Mouse (Mus musculus) liver, adult 2 months (tissue): ENCODE data around the gene Map1s. TPM values are rescaled to one million over a fixed set of nuclear protein-coding genes. Genes with fewer than 3 reads are reported as not detected.
"Not testable (repeated sequence)": the region's sequence is repeated elsewhere in the genome, so short reads cannot be mapped to it uniquely, and the experiment has no call there.

Experiments
- DNase-seq: peaks from one replicate; pipeline ENCODE4 v3.0.0-alpha.2; 2011; ENCODE audit warnings: low read depth, low spot score; ENCODE audit errors: extremely low read depth
- H3K27ac ChIP-seq: fragments of 200-500 bp; replicated peaks from 2 replicates; pipeline ENCODE4 v1.5.1; 2012; ENCODE audit warnings: low read depth, mild to moderate bottlenecking, control low read depth, inconsistent platforms, low read length; ENCODE audit not compliant: insufficient read depth
- H3K27me3 ChIP-seq: fragments of 200-500 bp; 2 replicates; pipeline ENCODE4 v1.6.1; 2012; ENCODE audit warnings: mild to moderate bottlenecking, moderate library complexity, low read length, inconsistent platforms; ENCODE audit not compliant: control insufficient read depth, insufficient read depth
- H3K36me3 ChIP-seq: fragments of 200-500 bp; 2 replicates; pipeline ENCODE4 v1.6.1; 2012; ENCODE audit warnings: low read length, inconsistent platforms; ENCODE audit not compliant: control insufficient read depth, insufficient read depth
- H3K4me1 ChIP-seq: fragments of 200-500 bp; 2 replicates; pipeline ENCODE4 v1.6.1; 2011; ENCODE audit warnings: low read length; ENCODE audit not compliant: control insufficient read depth, insufficient read depth
- H3K4me3 ChIP-seq: fragments of 200-500 bp; 2 replicates; pipeline ENCODE4 v1.5.1; 2011; ENCODE audit warnings: low read depth, mild to moderate bottlenecking, control low read depth, low read length, moderate library complexity; ENCODE audit not compliant: insufficient read depth
- H3K79me2 ChIP-seq: fragments of 200-500 bp; 2 replicates; pipeline ENCODE4 v1.6.1; 2012; ENCODE audit warnings: inconsistent platforms, mild to moderate bottlenecking, low read length, moderate library complexity; ENCODE audit not compliant: control insufficient read depth, insufficient read depth
- H3K9ac ChIP-seq: fragments of 200-500 bp; 2 replicates; pipeline ENCODE4 v1.6.1; 2012; ENCODE audit warnings: low read depth, mild to moderate bottlenecking, control low read depth, inconsistent platforms, low read length
- CTCF ChIP-seq: fragments of 200-500 bp; IDR thresholded peaks from 2 replicates; pipeline ENCODE4 v1.5.1; 2011; ENCODE audit warnings: low read depth, low read length, control low read depth
- POLR2A ChIP-seq: fragments of 200-500 bp; IDR thresholded peaks from 2 replicates; pipeline ENCODE4 v1.6.1; 2011; ENCODE audit warnings: low read length, control low read depth; ENCODE audit not compliant: insufficient read depth; ENCODE audit errors: extremely low read depth
- WGBS: fragments of 180-500 bp; shearing (Covaris S2); methylation state at CpG from one replicate; pipeline ENCODE4 v1.1.7; 2018; 5-methylcytosine and 5-hydroxymethylcytosine counted together
- polyA plus RNA-seq: library from polyadenylated mRNA; depleted of rRNA; stranded (reverse); fragments of >200 nt; gene quantifications from 2 replicates; pipeline ENCODE4 v1.2.3, GENCODE M21; 2012
- total RNA-seq: library from RNA; depleted of rRNA; stranded (reverse); fragments of >200 nt; gene quantifications from 2 replicates; pipeline ENCODE4 v1.2.3, GENCODE M21; 2014

Gene Map1s
- total and polyA plus RNA-seq, 2 experiments: 1.8 to 8.7 TPM

DNA sequence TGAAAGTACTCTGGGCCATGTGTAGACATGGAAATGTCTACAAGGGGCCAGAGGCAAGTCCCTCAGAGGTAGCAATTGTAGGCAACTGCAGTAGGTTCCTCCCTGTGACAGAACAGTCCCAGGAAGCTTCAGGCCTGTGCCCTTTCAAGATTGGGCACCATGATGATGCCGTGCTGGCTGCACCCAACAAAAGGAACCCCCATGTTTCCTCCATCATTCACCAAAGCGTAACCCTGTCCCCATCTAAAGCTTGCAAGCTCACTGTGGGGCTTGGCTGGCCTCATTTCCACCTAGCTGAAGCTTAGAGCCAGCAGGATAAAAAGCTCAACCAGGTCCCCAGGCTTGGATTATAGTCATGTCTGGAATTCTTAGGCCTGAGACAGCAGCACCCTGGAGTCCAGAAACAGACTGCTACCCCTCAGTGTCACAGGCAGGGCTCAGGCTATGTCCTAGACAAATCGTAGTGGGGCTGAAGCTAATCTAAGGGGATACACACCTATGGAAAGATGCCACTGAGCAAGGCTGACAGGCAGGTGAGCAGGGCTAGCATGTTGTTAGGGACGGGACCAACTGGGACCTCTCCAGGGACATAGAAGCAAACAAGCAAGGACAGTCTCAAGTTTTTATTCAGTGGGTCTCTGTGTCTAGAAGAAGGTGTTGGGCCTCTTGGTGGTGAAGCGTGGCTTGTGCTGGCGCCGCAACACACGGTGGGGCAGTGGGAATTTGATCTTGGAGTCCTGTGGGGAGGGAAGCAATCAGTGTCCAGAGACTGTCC is 10.8 kb upstream of the Map1s start:
- H3K4me3 ChIP-seq: no peak overlapping the region
- peaks cover 6% of the 10 kb centered on the region; the same call in 1 of the 2 replicates for H3K27me3 ChIP-seq
- WGBS: 93% methylated on average over 8 of the region's 8 CpGs
- H3K4me1 ChIP-seq: peaks cover 5% of the 10 kb centered on the region
- no peak for TF ChIP-seq CTCF
- TF ChIP-seq POLR2A: no peak
- H3K9ac ChIP-seq: no peak overlapping the region
- peaks cover 13% of the 10 kb centered on the region for H3K36me3 ChIP-seq
- no peak overlapping the region for H3K27ac ChIP-seq
- DNase-seq: no peak
- peaks cover 10% of the 10 kb centered on the region; the same call in 1 of the 2 replicates for H3K79me2 ChIP-seq

DNA sequence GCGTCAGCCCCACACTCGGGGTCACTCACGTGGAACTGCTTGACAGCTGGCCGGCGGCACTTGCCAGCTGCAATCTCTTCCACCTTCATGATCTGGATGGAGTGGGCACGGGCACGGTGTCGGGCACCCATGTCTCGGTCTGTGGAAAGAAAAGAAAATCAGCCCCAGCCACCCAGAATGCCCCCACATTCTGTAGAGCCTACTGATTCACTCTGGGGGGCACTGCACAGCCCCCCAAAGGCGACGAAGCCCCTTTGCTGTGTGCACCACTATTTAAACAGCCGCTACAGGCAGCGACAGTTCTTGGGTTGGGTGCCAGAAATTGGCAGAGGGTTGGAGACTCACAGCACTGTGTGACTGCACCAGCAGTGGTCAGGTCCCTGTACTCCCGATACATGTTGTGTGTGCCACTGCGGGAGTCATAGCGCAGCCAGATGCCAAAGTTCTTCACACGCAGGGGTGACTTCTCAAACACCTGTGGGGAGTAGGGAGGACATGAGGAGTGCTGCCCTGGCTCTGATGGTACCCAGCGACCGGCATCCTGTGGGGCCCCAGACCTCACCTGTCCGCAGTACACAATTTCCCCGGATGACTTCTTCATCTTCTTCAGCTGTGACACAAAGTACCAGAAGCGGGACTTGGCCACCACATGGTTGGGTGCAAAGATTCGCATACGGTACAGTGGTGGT is 10.0 kb upstream of the Map1s start:
- H3K79me2 ChIP-seq, H3K9ac ChIP-seq, DNase-seq, H3K4me1 ChIP-seq, H3K27me3 ChIP-seq, H3K27ac ChIP-seq, H3K4me3 ChIP-seq: not testable (repeated sequence)
- peaks cover 13% of the 10 kb centered on the region for H3K36me3 ChIP-seq
- WGBS: 79% methylated on average over 24 of the region's 24 CpGs

DNA sequence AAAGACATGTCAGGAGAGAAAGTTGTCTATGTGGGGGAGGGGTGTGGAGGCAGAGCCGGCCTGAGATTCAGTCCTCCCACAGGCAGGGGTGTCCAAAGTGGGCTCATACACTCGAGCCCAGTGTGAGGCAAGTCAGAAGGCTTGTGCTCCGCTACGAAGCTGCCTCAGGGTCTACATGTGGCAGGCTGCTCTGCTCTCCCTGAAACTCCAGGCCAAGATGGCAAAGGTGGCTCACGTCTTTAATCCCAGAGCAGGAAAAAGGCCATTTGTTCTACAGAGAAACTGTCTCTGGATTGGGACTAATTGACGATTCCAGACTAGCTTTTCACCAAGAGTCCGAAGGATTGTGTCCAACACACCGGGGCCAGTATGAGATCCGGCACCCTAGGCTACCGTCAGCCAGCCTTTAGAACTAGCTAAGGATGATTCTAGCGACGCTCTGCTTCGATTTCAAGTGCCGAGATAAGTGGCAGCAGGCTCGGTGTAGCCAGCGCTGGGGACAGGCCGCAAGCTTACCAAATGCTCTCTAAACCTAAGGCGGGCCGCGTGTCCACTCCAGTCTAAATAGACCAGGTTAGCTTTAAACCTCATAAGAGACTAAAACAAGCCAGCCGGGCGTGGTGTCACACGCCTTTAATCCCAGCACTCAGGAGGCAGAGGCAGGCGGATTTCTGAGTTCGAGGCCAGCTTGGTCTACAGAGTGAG is 9.3 kb upstream of the Map1s start:
- no peak overlapping the region; the same call in 1 of the 2 replicates for H3K27ac ChIP-seq
- peaks cover 6% of the 10 kb centered on the region; the same call in 1 of the 2 replicates for H3K27me3 ChIP-seq
- H3K9ac ChIP-seq: peak overlapping the region; percentile 97
- H3K79me2 ChIP-seq: peaks cover 10% of the 10 kb centered on the region; the same call in 1 of the 2 replicates
- H3K36me3 ChIP-seq: peaks cover 13% of the 10 kb centered on the region
- TF ChIP-seq CTCF (no peak), POLR2A (no peak)
- WGBS: 2% methylated on average over 25 of the region's 25 CpGs
- peak overlapping the region; percentile 87 for H3K4me3 ChIP-seq
- H3K4me1 ChIP-seq: peaks cover 5% of the 10 kb centered on the region
- DNase-seq: no peak

DNA sequence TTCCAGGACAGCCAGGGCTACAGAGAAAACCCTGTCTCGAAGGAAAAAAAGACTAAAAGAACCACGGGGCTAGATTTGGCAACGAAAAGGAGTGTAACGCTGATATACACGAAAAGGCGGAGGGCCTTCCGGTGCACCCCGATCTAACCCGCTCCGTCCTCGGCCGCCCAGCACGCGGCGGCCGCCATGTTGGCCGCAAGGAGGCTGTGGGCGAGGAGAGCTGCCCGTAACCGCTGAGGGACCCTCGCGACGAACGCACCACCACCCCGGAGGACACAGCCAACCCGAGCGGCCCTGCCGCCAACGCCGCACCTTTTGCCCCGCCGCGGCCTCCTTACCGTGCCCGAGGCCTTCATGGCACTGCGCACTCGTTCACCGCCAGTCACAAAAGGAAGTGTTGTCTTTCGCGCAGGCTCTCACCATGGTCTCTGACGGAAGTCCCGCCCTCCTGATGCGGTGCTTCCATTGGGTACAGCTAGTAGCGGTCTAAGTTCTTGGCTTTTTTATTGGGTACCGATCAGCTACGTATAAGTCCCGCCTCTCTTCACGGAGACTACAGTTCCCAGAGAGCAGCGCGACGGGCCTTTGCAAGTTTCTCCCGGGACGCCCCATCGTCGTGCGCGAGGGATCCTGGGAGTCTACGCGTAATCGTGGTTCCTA is 8.6 kb upstream of the Map1s start, which contains the start of gene Rpl18a:
Rpl18a (minus strand) TSS at position 392 of the 660 bp plus-strand sequence.
- peak within 1 kb of the TSS; percentile 84 for H3K27ac ChIP-seq
- H3K36me3 ChIP-seq: peaks cover 13% of the 10 kb centered on the region
- H3K4me1 ChIP-seq: peaks cover 5% of the 10 kb centered on the region
- peak within 1 kb of the TSS; percentile 97 for H3K9ac ChIP-seq
- under 1% methylated on average over 60 of the region's 60 CpGs for WGBS
- peaks cover 6% of the 10 kb centered on the region; the same call in 1 of the 2 replicates for H3K27me3 ChIP-seq
- H3K79me2 ChIP-seq: peaks cover 10% of the 10 kb centered on the region; the same call in 1 of the 2 replicates
- peak; percentile 91 for TF ChIP-seq POLR2A
- peak; percentile 13; the same call in 1 of the 2 replicates for TF ChIP-seq CTCF
- DNase-seq: peak; percentile 99
- H3K4me3 ChIP-seq: peak within 1 kb of the TSS; percentile 87

DNA sequence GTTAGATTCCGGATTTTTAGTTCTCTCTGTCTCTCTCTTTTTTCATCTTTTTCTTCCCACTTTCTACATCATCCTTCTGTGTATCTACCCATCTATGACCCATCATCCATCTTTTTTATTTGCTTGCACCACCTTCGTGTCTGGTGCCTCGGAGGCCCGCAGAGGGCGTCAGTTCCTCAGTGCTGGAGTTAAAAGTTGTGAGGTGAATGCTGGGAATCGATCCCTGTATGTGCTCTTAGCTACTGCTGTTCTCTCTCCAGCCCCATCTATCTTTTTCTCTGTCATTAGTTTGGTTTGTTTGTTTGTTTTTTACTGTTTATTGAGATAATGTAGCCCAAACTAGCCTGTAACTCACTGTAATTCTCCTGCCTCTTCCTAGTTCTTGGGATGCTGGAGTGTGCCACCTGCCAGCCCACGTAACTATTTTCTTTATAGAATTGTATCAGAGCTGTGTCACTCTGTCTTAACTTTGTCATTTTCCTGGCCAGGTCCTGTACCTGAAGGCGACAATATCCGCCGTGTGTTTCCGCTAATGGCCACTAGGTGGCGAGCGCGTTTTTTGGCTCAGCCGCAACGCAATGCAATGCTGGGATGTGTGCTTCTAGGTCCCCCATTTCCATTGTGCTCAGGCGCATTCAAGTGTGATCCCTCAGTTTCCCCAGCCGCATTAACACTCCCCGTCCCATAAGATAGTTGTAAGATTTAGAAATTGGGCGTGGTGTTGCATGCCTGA is 7.9 kb upstream of the Map1s start:
- peaks cover 13% of the 10 kb centered on the region for H3K36me3 ChIP-seq
- under 1% methylated on average over 20 of the region's 20 CpGs for WGBS
- H3K4me1 ChIP-seq: peaks cover 5% of the 10 kb centered on the region
- peak overlapping the region; percentile 55 for H3K4me3 ChIP-seq
- H3K9ac ChIP-seq: peak overlapping the region; percentile 37
- peak overlapping the region; percentile 49 for H3K27ac ChIP-seq
- H3K27me3 ChIP-seq: no peaks in the 10 kb centered on the region; the same call in 1 of the 2 replicates
- peaks cover 10% of the 10 kb centered on the region; the same call in 1 of the 2 replicates for H3K79me2 ChIP-seq
- peak; percentile 53 for DNase-seq
- TF ChIP-seq POLR2A: no peak
- peak; percentile 98 for TF ChIP-seq CTCF
